Comparison of ENCODE assay signal across 21 mouse cellular contexts in genomic region chr17:56273482-56273881, GRCm38 (mm10). TPM values are rescaled to one million over a fixed set of nuclear protein-coding genes. Genes with fewer than 3 reads are reported as not detected.
DNase-seq lines count a peak whose midpoint lies in the region; ATAC-seq and TF ChIP-seq lines count a peak whose summit lies in the region.
"Had no signal": no experiment of that assay in that cellular context is flagged by ENCODE, and none has a peak within 500 bp of the region (broad histone marks: within the 10 kb centered on the region; RNA-seq: fewer than 3 reads in every experiment).

No protein-coding gene starts in this region.

- TF ChIP-seq POLR2A in kidney, adult 2 months (IDR thresholded peaks at IDR 0.05; ENCODE audit: low read depth, low read length): no peak

- no peak for TF ChIP-seq CTCF in kidney, adult 2 months (conservative IDR thresholded peaks at IDR 0.05; ENCODE audit: insufficient read depth, insufficient read length, low read depth, low read length)
- TF ChIP-seq CTCF in stomach, postnatal 0 days (IDR thresholded peaks at IDR 0.05; ENCODE audit: low read depth): no peak

- WGBS in kidney, adult 2 months: 58% methylated on average over 7 of the region's 7 CpGs
- WGBS in kidney, embryonic 16.5 days: 72% methylated on average over 7 of the region's 7 CpGs
- WGBS in stomach, postnatal 0 days: 84% methylated on average over 7 of the region's 7 CpGs

- TF ChIP-seq EP300 in stomach, postnatal 0 days (optimal IDR thresholded peaks at IDR 0.05): no peak

- peak overlapping the region; percentile 27 for H3K27ac ChIP-seq in kidney, adult 2 months (ENCODE audit: insufficient read depth, low read depth, low read length)
- no peak overlapping the region for H3K27ac ChIP-seq in kidney, embryonic 16.5 days (ENCODE audit: low read length)
- no peak overlapping the region; the same call in 1 of the 2 replicates for H3K27ac ChIP-seq in stomach, postnatal 0 days (replicated peaks)

- H3K36me3 ChIP-seq in kidney, adult 2 months (ENCODE audit: control insufficient read depth, insufficient read depth, low read length): no peaks in the 10 kb centered on the region
- peaks cover 24% of the 10 kb centered on the region for H3K36me3 ChIP-seq in kidney, embryonic 16.5 days (ENCODE audit: insufficient read depth, low read length)
- H3K36me3 ChIP-seq in megakaryocyte, embryonic 14.5 days (replicated peaks; ENCODE audit: low read length): peaks cover 61% of the 10 kb centered on the region
- H3K36me3 ChIP-seq in stomach, postnatal 0 days (ENCODE audit: control insufficient read depth, insufficient read depth, low read length): peaks cover 8% of the 10 kb centered on the region; the same call in 1 of the 2 replicates

- no peaks in the 10 kb centered on the region for H3K9me3 ChIP-seq in kidney, embryonic 16.5 days (ENCODE audit: low read length)
- H3K9me3 ChIP-seq in megakaryocyte, embryonic 14.5 days: no peaks in the 10 kb centered on the region
- no peaks in the 10 kb centered on the region for H3K9me3 ChIP-seq in stomach, postnatal 0 days (ENCODE audit: control insufficient read depth, low read length)

- H3K4me3 ChIP-seq in kidney, adult 2 months (ENCODE audit: insufficient read depth, low read depth, low read length): no peak overlapping the region
- H3K4me3 ChIP-seq in kidney, embryonic 16.5 days (ENCODE audit: low read length): no peak overlapping the region
- H3K4me3 ChIP-seq in megakaryocyte, embryonic 14.5 days (replicated peaks): peak overlapping the region; percentile 54
- no peak overlapping the region for H3K4me3 ChIP-seq in stomach, postnatal 0 days (ENCODE audit: low read depth, low read length)

- H3K4me2 ChIP-seq in kidney, embryonic 16.5 days (replicated peaks; ENCODE audit: low read depth, low read length): no peak overlapping the region
- no peak overlapping the region for H3K4me2 ChIP-seq in stomach, postnatal 0 days (replicated peaks; ENCODE audit: low read depth)

- H3K9ac ChIP-seq in kidney, embryonic 16.5 days (replicated peaks; ENCODE audit: low read length): no peak overlapping the region
- 0 out of 2 replicates have a peak overlapping the region, but pooled peaks have one; percentile 23 for H3K9ac ChIP-seq in stomach, postnatal 0 days (ENCODE audit: low read length)

- no peak for ATAC-seq in kidney, embryonic 16.5 days (ENCODE audit: low FRiP score, low TSS enrichment)
- no peak for ATAC-seq in megakaryocyte, adult 5-6 weeks (ENCODE audit: poor library complexity, severe bottlenecking)
- ATAC-seq in stomach, postnatal 0 days (ENCODE audit: low FRiP score, low TSS enrichment): no peak
- ATAC-seq: lung, postnatal 0 days had no signal

- H3K4me1 ChIP-seq in kidney, adult 2 months (ENCODE audit: control insufficient read depth, insufficient read depth, low read length): peaks cover 37% of the 10 kb centered on the region; the same call in 1 of the 2 replicates
- peaks cover 30% of the 10 kb centered on the region for H3K4me1 ChIP-seq in kidney, embryonic 16.5 days (ENCODE audit: insufficient read depth, low read length)
- peaks cover 83% of the 10 kb centered on the region for H3K4me1 ChIP-seq in megakaryocyte, embryonic 14.5 days
- peaks cover 4% of the 10 kb centered on the region for H3K4me1 ChIP-seq in stomach, postnatal 0 days (replicated peaks; ENCODE audit: control insufficient read depth, insufficient read depth)

- DNase-seq in cerebellum, adult 9-11 months: peak; percentile 19
- no peak for DNase-seq in cerebellum, postnatal 36 days
- no peak for DNase-seq in kidney, adult 2 months
- no peak for DNase-seq in stomach, postnatal 0 days (ENCODE audit: low spot score)
- DNase-seq in adrenal gland, postnatal 36 days: no peak
- DNase-seq: adrenal gland, postnatal 25 days; cerebellum, postnatal 14 days; gastrocnemius, postnatal 25 days; left cerebral cortex, postnatal 4 days; right cerebral cortex, postnatal 4 days; thymus, postnatal 25 days had no signal

- H3K27me3 ChIP-seq in kidney, adult 2 months (replicated peaks; ENCODE audit: control insufficient read depth, insufficient read depth, low read length): no peaks in the 10 kb centered on the region
- no peaks in the 10 kb centered on the region for H3K27me3 ChIP-seq in kidney, embryonic 16.5 days (ENCODE audit: insufficient read depth, low read length)
- H3K27me3 ChIP-seq in megakaryocyte, embryonic 14.5 days (replicated peaks): no peaks in the 10 kb centered on the region
- H3K27me3 ChIP-seq in stomach, postnatal 0 days (ENCODE audit: control insufficient read depth, insufficient read depth, low read length): no peaks in the 10 kb centered on the region

RNA-seq across cellular contexts. Expression of gene Ticam1, which starts 3.1 kb away (rescaled TPM):
- 33.3 and 34.7 TPM in 2 replicates for polyA plus RNA-seq in kidney, adult 2 months (2012; rRNA removed)
- polyA plus RNA-seq in kidney, embryonic 16.5 days (2015; fragmentation: Nextera tagmentation; extraction: Ambion mirVana): 7.3 and 10.3 TPM in 2 replicates
- polyA plus RNA-seq in megakaryocyte, embryonic 14.5 days (2012; ENCODE audit: insufficient read depth, low replicate concordance): 13.7 and 27.2 TPM in 2 replicates
- 14.3 and 15.0 TPM in 2 replicates for total RNA-seq in megakaryocyte, adult 5-6 weeks (2015)
- 6.0 and 6.1 TPM in 2 replicates for total RNA-seq in megakaryocyte, adult 5-6 weeks (2017)
- polyA plus RNA-seq in stomach, postnatal 0 days (2015; fragmentation: Nextera tagmentation; extraction: Ambion mirVana): 4.6 and 6.4 TPM in 2 replicates
- 10 to 100 TPM; 21.1 to 23.1 TPM for total RNA-seq in adrenal gland, postnatal 36 days (2021)

RNA-seq across cellular contexts. Expression of gene Fem1a, which starts 16.9 kb away (rescaled TPM):
- polyA plus RNA-seq in kidney, adult 2 months (2012; rRNA removed): 23.7 and 28.2 TPM in 2 replicates
- 14.6 and 15.8 TPM in 2 replicates for polyA plus RNA-seq in kidney, embryonic 16.5 days (2015; fragmentation: Nextera tagmentation; extraction: Ambion mirVana)
- 9.5 and 11.2 TPM in 2 replicates for polyA plus RNA-seq in megakaryocyte, embryonic 14.5 days (2012; ENCODE audit: insufficient read depth, low replicate concordance)
- total RNA-seq in megakaryocyte, adult 5-6 weeks (2015): 10.2 and 11.8 TPM in 2 replicates
- 15.7 and 16.9 TPM in 2 replicates for total RNA-seq in megakaryocyte, adult 5-6 weeks (2017)
- 9.6 and 10.0 TPM in 2 replicates for polyA plus RNA-seq in stomach, postnatal 0 days (2015; fragmentation: Nextera tagmentation; extraction: Ambion mirVana)
- 10 to 100 TPM; 28.7 to 30.8 TPM for total RNA-seq in adrenal gland, postnatal 36 days (2021)

RNA-seq across cellular contexts. Expression of gene Plin3, which starts 19.2 kb away (rescaled TPM):
- polyA plus RNA-seq in kidney, adult 2 months (2012; rRNA removed): 34.8 and 43.1 TPM in 2 replicates
- 87.5 and 106 TPM in 2 replicates for polyA plus RNA-seq in kidney, embryonic 16.5 days (2015; fragmentation: Nextera tagmentation; extraction: Ambion mirVana)
- 4.6 and 21.3 TPM in 2 replicates for polyA plus RNA-seq in megakaryocyte, embryonic 14.5 days (2012; ENCODE audit: insufficient read depth, low replicate concordance)
- 7.1 and 9.1 TPM in 2 replicates for total RNA-seq in megakaryocyte, adult 5-6 weeks (2015)
- 28.3 and 29.2 TPM in 2 replicates for total RNA-seq in megakaryocyte, adult 5-6 weeks (2017)
- polyA plus RNA-seq in stomach, postnatal 0 days (2015; fragmentation: Nextera tagmentation; extraction: Ambion mirVana): 65.3 and 67.3 TPM in 2 replicates
- total RNA-seq in adrenal gland, postnatal 36 days (2021): 100 to 1,000 TPM in 1 of 2 experiments, 10 to 100 TPM in 1; 51.4 to 106 TPM

RNA-seq across cellular contexts. Expression of gene Arrdc5, which starts 26.6 kb away (rescaled TPM):
- polyA plus RNA-seq in kidney, adult 2 months (2012; rRNA removed): not detected in 2 replicates
- polyA plus RNA-seq in kidney, embryonic 16.5 days (2015; fragmentation: Nextera tagmentation; extraction: Ambion mirVana): not detected in 2 replicates
- not detected in 2 replicates for polyA plus RNA-seq in megakaryocyte, embryonic 14.5 days (2012; ENCODE audit: insufficient read depth, low replicate concordance)
- not detected in 2 replicates for total RNA-seq in megakaryocyte, adult 5-6 weeks (2015)
- total RNA-seq in megakaryocyte, adult 5-6 weeks (2017): not detected in 2 replicates
- polyA plus RNA-seq in stomach, postnatal 0 days (2015; fragmentation: Nextera tagmentation; extraction: Ambion mirVana): not detected in 2 replicates
- total RNA-seq in adrenal gland, postnatal 36 days (2021): not detected
- total RNA-seq: adrenal gland, postnatal 25 days; gastrocnemius, postnatal 25 days; heart, postnatal 10 days; layer of hippocampus, postnatal 25 days; left cerebral cortex, postnatal 4 days; monocyte, adult 5-6 weeks had no signal
- polyA plus RNA-seq: embryonic facial prominence, embryonic 11.5 days; lung, postnatal 0 days; neural tube, embryonic 14.5 days; stomach, embryonic 14.5 days had no signal

RNA-seq across cellular contexts. Expression of gene Uhrf1, which starts 29.6 kb away (rescaled TPM):
- polyA plus RNA-seq in kidney, adult 2 months (2012; rRNA removed): 1.2 and 2.3 TPM in 2 replicates
- 170 and 179 TPM in 2 replicates for polyA plus RNA-seq in kidney, embryonic 16.5 days (2015; fragmentation: Nextera tagmentation; extraction: Ambion mirVana)
- polyA plus RNA-seq in megakaryocyte, embryonic 14.5 days (2012; ENCODE audit: insufficient read depth, low replicate concordance): 12.4 and 22.6 TPM in 2 replicates
- total RNA-seq in megakaryocyte, adult 5-6 weeks (2015): 39.3 and 52.3 TPM in 2 replicates
- total RNA-seq in megakaryocyte, adult 5-6 weeks (2017): 83.7 and 101 TPM in 2 replicates
- 18.4 and 19.5 TPM in 2 replicates for polyA plus RNA-seq in stomach, postnatal 0 days (2015; fragmentation: Nextera tagmentation; extraction: Ambion mirVana)
- 1 to 10 TPM; 5.9 to 9.4 TPM for total RNA-seq in adrenal gland, postnatal 36 days (2021)
